In the genomic region with DNA sequence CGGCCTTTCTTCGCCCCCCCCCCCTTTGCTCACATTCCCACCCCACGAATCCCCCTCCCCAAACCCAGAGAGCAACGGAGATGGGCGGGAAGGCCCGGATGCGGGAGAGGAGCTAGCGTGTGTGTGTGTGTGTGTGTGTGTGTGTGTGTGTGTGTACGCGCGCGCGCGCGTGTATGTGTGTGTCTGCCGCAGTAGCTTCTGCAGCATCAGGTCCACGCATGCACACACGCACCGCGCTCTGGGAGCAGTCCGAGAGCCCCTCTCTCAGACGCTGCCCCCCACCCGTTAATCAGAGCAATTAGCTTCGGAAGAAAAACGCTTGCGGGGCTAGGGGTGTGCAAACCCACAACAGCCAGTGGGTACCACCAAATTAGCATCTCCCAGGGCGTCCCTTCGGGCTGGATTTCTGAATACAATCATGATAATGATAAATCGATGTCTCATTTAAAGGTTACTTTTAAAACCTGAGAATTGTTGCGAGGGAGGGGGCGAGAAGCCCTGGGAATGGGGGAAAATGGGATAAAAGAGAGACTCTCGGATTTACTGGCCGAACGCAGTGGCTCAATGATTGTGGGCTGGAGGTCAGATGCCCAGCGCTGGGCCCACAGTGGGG, we compare ENCODE assay signal across 8 mouse cellular contexts. TPM values are rescaled to one million over a fixed set of nuclear protein-coding genes. Genes with fewer than 3 reads are reported as not detected.
DNase-seq lines count a peak whose midpoint lies in the region; ATAC-seq and TF ChIP-seq lines count a peak whose summit lies in the region.

No protein-coding gene starts in this region.

- peak overlapping the region; percentile 28 for H3K9ac ChIP-seq in intestine, embryonic 15.5 days
- peak overlapping the region; percentile 45 for H3K9ac ChIP-seq in neural tube, embryonic 15.5 days (replicated peaks)

- H3K4me3 ChIP-seq in cortical plate, adult 2 months (ENCODE audit: insufficient read depth, low read length) = peak overlapping the region; percentile 81; the same call in 1 of the 2 replicates
- H3K4me3 ChIP-seq in intestine, embryonic 15.5 days (replicated peaks) = peak overlapping the region; percentile 34
- peak overlapping the region; percentile 38 for H3K4me3 ChIP-seq in neural tube, embryonic 15.5 days (replicated peaks)

- ATAC-seq in intestine, embryonic 15.5 days = no peak
- peak; percentile 66 for ATAC-seq in neural tube, embryonic 15.5 days (ENCODE audit: low FRiP score)

- no peaks in the 10 kb centered on the region for H3K4me1 ChIP-seq in cortical plate, adult 2 months (ENCODE audit: control insufficient read depth, insufficient read depth, low read length)
- H3K4me1 ChIP-seq in intestine, embryonic 15.5 days (replicated peaks) = peaks cover 58% of the 10 kb centered on the region
- H3K4me1 ChIP-seq in neural tube, embryonic 15.5 days = peaks cover 66% of the 10 kb centered on the region

- no peak for TF ChIP-seq POLR2A in cortical plate, adult 2 months (IDR thresholded peaks at IDR 0.05; ENCODE audit: extremely low read depth, insufficient read depth, low read length)

- 1% methylated on average over 29 of the region's 35 CpGs for WGBS in intestine, embryonic 15.5 days
- WGBS in neural tube, embryonic 15.5 days = 1% methylated on average over 33 of the region's 35 CpGs

- H3K27ac ChIP-seq in cortical plate, adult 2 months (ENCODE audit: insufficient read depth, low read length) = no peak overlapping the region; the same call in 1 of the 2 replicates
- no peak overlapping the region for H3K27ac ChIP-seq in intestine, embryonic 15.5 days
- peak overlapping the region; percentile 92 for H3K27ac ChIP-seq in neural tube, embryonic 15.5 days (replicated peaks)

- H3K36me3 ChIP-seq in intestine, embryonic 15.5 days = no peaks in the 10 kb centered on the region
- no peaks in the 10 kb centered on the region for H3K36me3 ChIP-seq in neural tube, embryonic 15.5 days

- peaks cover 82% of the 10 kb centered on the region for H3K27me3 ChIP-seq in intestine, embryonic 15.5 days (replicated peaks)
- H3K27me3 ChIP-seq in neural tube, embryonic 15.5 days (replicated peaks) = peaks cover 48% of the 10 kb centered on the region

- peak; percentile 76 to 77 for DNase-seq in layer of hippocampus, postnatal 10 days (ENCODE audit: low spot score in 2 of 2)
- DNase-seq in layer of hippocampus, adult 8-10 months (ENCODE audit: low spot score in 2 of 2) = no peak
- DNase-seq in ES-CJ7 (ENCODE audit: low read depth, low spot score) = peak; percentile 42
- no peak for DNase-seq in c-Kit-positive CD71-positive TER-119-positive erythroid progenitor cells, embryonic 14.5 days (ENCODE audit: low spot score)
- DNase-seq in layer of hippocampus, adult 18-20 months (ENCODE audit: low spot score in 2 of 2) = no peak

- H3K9me3 ChIP-seq in intestine, embryonic 15.5 days = no peaks in the 10 kb centered on the region
- H3K9me3 ChIP-seq in neural tube, embryonic 15.5 days (replicated peaks) = no peaks in the 10 kb centered on the region

- H3K4me2 ChIP-seq in intestine, embryonic 15.5 days (replicated peaks) = peak overlapping the region; percentile 85
- H3K4me2 ChIP-seq in neural tube, embryonic 15.5 days = peak overlapping the region; percentile 82

- TF ChIP-seq CTCF in cortical plate, adult 2 months (IDR thresholded peaks at IDR 0.05; ENCODE audit: extremely low read depth, insufficient read depth, low read length) = no peak

RNA-seq across cellular contexts. Expression of gene Cbx8, which starts 13.1 kb away (rescaled TPM):
- 10 to 100 TPM; 12.4 to 13.1 TPM for total RNA-seq in layer of hippocampus, postnatal 10 days (2021)
- total RNA-seq in layer of hippocampus, adult 8-10 months (2022) = 10 to 100 TPM in 2 of 4 experiments, 1 to 10 TPM in 2; 6.9 to 11.9 (median 9.6) TPM
- polyA plus RNA-seq in cortical plate, adult 2 months (2012; rRNA removed) = 6.0 and 7.4 TPM in 2 replicates
- polyA plus RNA-seq in intestine, embryonic 15.5 days (2015; fragmentation: Nextera tagmentation; extraction: Ambion mirVana) = 7.4 and 7.9 TPM in 2 replicates
- 7.2 and 7.3 TPM in 2 replicates for polyA plus RNA-seq in neural tube, embryonic 15.5 days (2015; fragmentation: Nextera tagmentation; extraction: Ambion mirVana)
- total RNA-seq in layer of hippocampus, adult 18-20 months (2021) = 10 to 100 TPM in 1 of 2 experiments, 1 to 10 TPM in 1; 8.7 to 10.9 TPM

RNA-seq across cellular contexts. Expression of gene Cbx2, which starts 31.1 kb away (rescaled TPM):
- total RNA-seq in layer of hippocampus, postnatal 10 days (2021) = 1 to 10 TPM; 4.7 to 5.0 TPM
- 1 to 10 TPM; 1.7 to 3.9 (median 2.4) TPM for total RNA-seq in layer of hippocampus, adult 8-10 months (2022)
- polyA plus RNA-seq in cortical plate, adult 2 months (2012; rRNA removed) = 2.6 and 2.8 TPM in 2 replicates
- polyA plus RNA-seq in intestine, embryonic 15.5 days (2015; fragmentation: Nextera tagmentation; extraction: Ambion mirVana) = 24.8 and 27.0 TPM in 2 replicates
- polyA plus RNA-seq in neural tube, embryonic 15.5 days (2015; fragmentation: Nextera tagmentation; extraction: Ambion mirVana) = 8.3 and 13.3 TPM in 2 replicates
- 1 to 10 TPM; 2.5 to 2.9 TPM for total RNA-seq in layer of hippocampus, adult 18-20 months (2021)

RNA-seq across cellular contexts. Expression of gene Cbx4, which starts 32.2 kb away (rescaled TPM):
- 10 to 100 TPM; 49.2 to 51.2 TPM for total RNA-seq in layer of hippocampus, postnatal 10 days (2021)
- total RNA-seq in layer of hippocampus, adult 8-10 months (2022) = 10 to 100 TPM; 40.7 to 47.2 (median 44.0) TPM
- polyA plus RNA-seq in cortical plate, adult 2 months (2012; rRNA removed) = 45.3 and 47.5 TPM in 2 replicates
- 10.7 and 11.2 TPM in 2 replicates for polyA plus RNA-seq in intestine, embryonic 15.5 days (2015; fragmentation: Nextera tagmentation; extraction: Ambion mirVana)
- polyA plus RNA-seq in neural tube, embryonic 15.5 days (2015; fragmentation: Nextera tagmentation; extraction: Ambion mirVana) = 20.2 and 24.2 TPM in 2 replicates
- 10 to 100 TPM; 44.7 to 49.1 TPM for total RNA-seq in layer of hippocampus, adult 18-20 months (2021)

Comparison
In these comparisons a context has a peak if more than half of its experiments do, and no peak if none do; other contexts are left out.
1. DNase-seq: peak in layer of hippocampus, postnatal 10 days (2 of 2) and ES-CJ7 (single experiment); none in layer of hippocampus, adult 8-10 months (0 of 2), c-Kit-positive CD71-positive TER-119-positive erythroid progenitor cells, embryonic 14.5 days (single experiment) and layer of hippocampus, adult 18-20 months (0 of 2).
2. Peak in every context shown above with its lines, with median percentiles within 50 percentile points of each other: H3K4me3 ChIP-seq.